Mouse (Mus musculus) gastrocnemius, adult 18-20 months (tissue): ENCODE results near the gene Acp2. TPM values are rescaled to one million over a fixed set of nuclear protein-coding genes. Genes with fewer than 3 reads are reported as not detected.
A peak's percentile ranks its signal among the peaks of the same experiment; 100 is the strongest.

Source experiments
- DNase-seq: peaks from one replicate; pipeline ENCODE4 v3.0.0; 2021; ENCODE audit warnings: low spot score
- total RNA-seq, 2 experiments: library from RNA; stranded (reverse); gene quantifications; 2 replicates each; pipeline ENCODE4 v1.2.3; 2021

Acp2 gene
- total RNA-seq, 2 experiments from 2014 or later: 11.7 to 13.5 TPM

- no peak for DNase-seq
Observed at GRCm38 (mm10) chr2:91190501-91190900, 12.2 kb upstream of the Acp2 start.

- peak; percentile 92 for DNase-seq
Observed at GRCm38 (mm10) chr2:91194624-91195332, 7.9 kb upstream of the Acp2 start.

- no peak for DNase-seq
Observed at GRCm38 (mm10) chr2:91196577-91197001, 6.1 kb upstream of the Acp2 start.

GRCm38 (mm10) chr2:91198888-91199287, 3.8 kb upstream of the Acp2 start:
- DNase-seq: no peak

- no peak for DNase-seq
Observed at GRCm38 (mm10) chr2:91202972-91203656, 429 bp downstream of the Acp2 start.

- no peak for DNase-seq
Observed at GRCm38 (mm10) chr2:91206254-91206775, 3.6 kb downstream of the Acp2 start.

- no peak for DNase-seq
Observed at GRCm38 (mm10) chr2:91213311-91213710, 10.6 kb downstream of the Acp2 start.

GRCm38 (mm10) chr2:91217032-91217431, 14.3 kb downstream of the Acp2 start:
- DNase-seq: no peak

- no peak for DNase-seq
Observed at GRCm38 (mm10) chr2:91220501-91220900, 17.8 kb downstream of the Acp2 start.

GRCm38 (mm10) chr2:91223614-91224013, 20.9 kb downstream of the Acp2 start:
- no peak for DNase-seq

GRCm38 (mm10) chr2:91229735-91230134, 27.1 kb downstream of the Acp2 start:
- DNase-seq: no peak

GRCm38 (mm10) chr2:91236601-91237510, 34.2 kb downstream of the Acp2 start, which contains the start of gene Ddb2:
Gene Ddb2, minus strand, starts transcription at chr2:91236982.
- peak; percentile 90 for DNase-seq

GRCm38 (mm10) chr2:91237511-91238080, 34.9 kb downstream of the Acp2 start:
- peak; percentile 27 for DNase-seq

- DNase-seq: no peak
Observed at GRCm38 (mm10) chr2:91242547-91242946, 39.9 kb downstream of the Acp2 start.

- DNase-seq: no peak
Observed at GRCm38 (mm10) chr2:91243416-91243815, 40.7 kb downstream of the Acp2 start.

- no peak for DNase-seq
Observed at GRCm38 (mm10) chr2:91244557-91245228, 42.0 kb downstream of the Acp2 start.

- no peak for DNase-seq
Observed at GRCm38 (mm10) chr2:91248366-91248765, 45.7 kb downstream of the Acp2 start.

GRCm38 (mm10) chr2:91252001-91252400, 49.3 kb downstream of the Acp2 start:
- DNase-seq: no peak

- DNase-seq: no peak
Observed at GRCm38 (mm10) chr2:91252512-91252911, 49.8 kb downstream of the Acp2 start.

GRCm38 (mm10) chr2:91254725-91255380, 52.2 kb downstream of the Acp2 start:
- no peak for DNase-seq
